Mouse (Mus musculus) T-helper 17 cell (primary cell): ENCODE data around the gene Slc12a6.

Source experiments
- in situ Hi-C, 2 experiments: fragments of 300-600 bp; cut with MboI, MseI; formaldehyde crosslinking; loops; 1 replicate in 1 of 2; 2 replicates in 1 of 2; pipeline ENCODE4 v1.15.1; 2025; ENCODE audit warnings: high pct_unique_total_duplicates in 2 of 2

The Slc12a6 gene

GRCm38 (mm10) chr2:112265448-112266241 lies at the start of gene Slc12a6:
Gene Slc12a6, plus strand, starts transcription at chr2:112265825.
- in situ Hi-C loops, result loop anchor here in 1 of 2 experiments (25.0 kb wide), 1 partner anchor 197 kb away; the partner anchor contains the start of gene Emc7

DNA sequence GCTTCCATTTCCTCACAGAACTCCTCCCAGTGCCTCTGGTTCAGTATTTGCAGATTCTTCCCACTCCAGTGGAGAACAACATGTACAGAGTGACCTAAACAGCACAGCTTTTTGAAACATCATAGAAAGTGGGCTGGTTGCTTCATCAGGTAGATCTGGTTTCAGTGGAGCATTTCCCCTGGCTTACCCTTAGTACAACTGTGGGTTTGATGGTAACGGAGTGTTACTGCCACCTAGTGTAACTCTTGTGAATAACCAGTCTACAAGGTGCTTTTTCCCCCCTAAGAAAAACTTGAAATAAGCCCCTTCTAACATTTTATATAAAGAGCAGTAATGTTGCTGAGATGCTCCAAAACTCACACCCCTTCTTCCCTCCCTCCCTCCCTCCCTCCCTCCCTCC lies 49.6 kb upstream of the Slc12a6 start:
- in situ Hi-C loops, result no loop called here

GRCm38 (mm10) chr2:112217614-112218013 lies 48.0 kb upstream of the Slc12a6 start:
- in situ Hi-C loops, result no loop called here

DNA sequence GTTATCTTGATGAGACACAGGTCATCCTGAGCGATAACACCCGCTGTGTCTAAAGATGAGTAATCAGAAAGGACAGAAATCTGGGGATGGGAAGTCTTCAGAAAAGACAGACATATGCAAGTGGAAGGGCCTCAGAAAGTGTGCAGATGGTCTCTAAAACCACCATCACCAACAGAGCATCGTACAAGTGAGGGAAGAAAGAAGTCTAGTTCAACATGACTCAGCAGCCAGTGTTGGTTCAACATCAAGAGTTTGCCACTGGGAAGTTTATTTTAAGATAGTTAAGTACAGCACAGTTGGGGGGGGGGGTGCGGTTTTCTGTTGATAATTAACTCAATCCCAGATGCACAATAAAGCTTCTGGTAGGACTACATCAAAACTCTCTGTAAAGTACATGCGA lies 44.7 kb upstream of the Slc12a6 start:
- in situ Hi-C loops, result no loop called here

- in situ Hi-C loops, result no loop called here
These were observed 43.0 kb upstream of the Slc12a6 start for GRCm38 (mm10) chr2:112222607-112223006.

DNA sequence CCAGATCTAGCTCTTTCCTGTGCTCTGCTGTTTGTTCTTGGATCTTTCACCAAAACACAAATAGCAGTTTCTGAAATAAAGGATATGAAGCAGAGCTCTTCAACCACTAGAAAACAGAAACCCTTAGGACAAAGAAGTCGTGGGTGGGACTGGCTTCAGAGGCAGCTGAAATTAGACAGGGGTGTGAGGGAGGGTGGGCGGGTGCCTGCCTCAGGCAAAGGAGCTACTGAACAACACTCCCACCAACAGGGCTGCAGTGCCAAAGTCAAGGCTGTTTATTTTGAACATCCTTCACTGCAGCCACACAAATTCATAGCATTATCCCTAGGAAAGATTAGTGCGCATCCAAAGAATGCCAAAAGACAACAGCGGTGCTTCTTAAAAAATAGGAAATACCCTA lies 41.3 kb upstream of the Slc12a6 start:
- in situ Hi-C loops, result no loop called here

GRCm38 (mm10) chr2:112232623-112233022 lies 33.0 kb upstream of the Slc12a6 start:
- in situ Hi-C loops, result loop anchor here in 1 of 2 experiments (10.0 kb wide), 1 partner anchor 1612 kb away; the partner anchor contains the start of gene Arhgap11a

- in situ Hi-C loops, result loop anchor here in 1 of 2 experiments (10.0 kb wide), 1 partner anchor 1608 kb away; the partner anchor contains the start of gene Arhgap11a
These were observed 29.0 kb upstream of the Slc12a6 start for GRCm38 (mm10) chr2:112236620-112237019.

DNA sequence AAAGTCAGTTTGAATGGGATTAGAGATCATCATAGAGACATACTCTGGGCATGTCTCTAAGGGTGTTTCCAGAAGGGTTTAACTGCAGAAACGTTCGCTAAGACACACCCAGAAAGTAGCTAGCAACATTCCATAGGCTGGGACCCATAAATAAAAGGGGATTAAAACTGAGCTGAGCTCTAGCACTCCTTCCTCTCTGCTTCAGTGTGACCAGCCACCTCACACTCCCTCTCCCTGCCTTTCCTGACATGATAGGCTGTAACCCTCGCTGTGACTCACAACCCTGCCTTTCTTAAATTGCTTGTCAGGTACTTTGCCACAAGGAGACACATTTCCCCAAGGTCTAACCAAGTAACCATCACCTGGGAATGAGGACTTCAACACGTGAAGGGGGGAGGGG lies 27.6 kb upstream of the Slc12a6 start:
- in situ Hi-C loops, result loop anchor here in 1 of 2 experiments (10.0 kb wide), 1 partner anchor 1607 kb away; the partner anchor contains the start of gene Arhgap11a

- in situ Hi-C loops, result loop anchor here in 1 of 2 experiments (10.0 kb wide), 1 partner anchor 1605 kb away; the partner anchor contains the start of gene Arhgap11a
These were observed 26.3 kb upstream of the Slc12a6 start, which contains the start of gene Lpcat4 for GRCm38 (mm10) chr2:112239212-112239934. Gene Lpcat4, plus strand, starts transcription at chr2:112239468.

- in situ Hi-C loops, result loop anchor here in 1 of 2 experiments (10.0 kb wide), 1 partner anchor 1605 kb away; the partner anchor contains the start of gene Arhgap11a
These were observed 25.5 kb upstream of the Slc12a6 start for GRCm38 (mm10) chr2:112239935-112240721.

GRCm38 (mm10) chr2:112241787-112242186 lies 23.8 kb upstream of the Slc12a6 start:
- in situ Hi-C loops, result no loop called here

- in situ Hi-C loops, result no loop called here
These were observed 20.3 kb upstream of the Slc12a6 start for GRCm38 (mm10) chr2:112245307-112245706.

GRCm38 (mm10) chr2:112246193-112246592 lies 19.4 kb upstream of the Slc12a6 start:
- in situ Hi-C loops, result no loop called here

DNA sequence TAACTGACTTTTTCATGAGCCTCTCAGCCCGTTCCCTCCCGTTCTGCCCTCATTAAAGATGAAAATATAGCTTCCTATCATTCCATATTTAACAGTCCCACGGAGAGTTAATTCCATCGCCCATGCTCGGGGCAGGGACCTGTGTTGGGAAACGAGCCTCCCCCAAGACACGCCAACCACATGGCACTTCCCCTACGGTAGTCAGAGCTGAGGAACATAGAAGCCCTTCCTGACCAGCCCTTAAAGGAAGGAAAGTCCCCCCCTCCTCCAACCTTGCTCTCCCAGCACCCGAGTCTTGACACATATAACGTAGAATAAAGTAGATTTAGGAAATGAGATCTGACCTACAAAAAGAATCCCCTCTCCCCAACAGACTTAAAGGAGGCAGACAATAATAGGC lies 18.3 kb upstream of the Slc12a6 start:
- in situ Hi-C loops, result no loop called here

DNA sequence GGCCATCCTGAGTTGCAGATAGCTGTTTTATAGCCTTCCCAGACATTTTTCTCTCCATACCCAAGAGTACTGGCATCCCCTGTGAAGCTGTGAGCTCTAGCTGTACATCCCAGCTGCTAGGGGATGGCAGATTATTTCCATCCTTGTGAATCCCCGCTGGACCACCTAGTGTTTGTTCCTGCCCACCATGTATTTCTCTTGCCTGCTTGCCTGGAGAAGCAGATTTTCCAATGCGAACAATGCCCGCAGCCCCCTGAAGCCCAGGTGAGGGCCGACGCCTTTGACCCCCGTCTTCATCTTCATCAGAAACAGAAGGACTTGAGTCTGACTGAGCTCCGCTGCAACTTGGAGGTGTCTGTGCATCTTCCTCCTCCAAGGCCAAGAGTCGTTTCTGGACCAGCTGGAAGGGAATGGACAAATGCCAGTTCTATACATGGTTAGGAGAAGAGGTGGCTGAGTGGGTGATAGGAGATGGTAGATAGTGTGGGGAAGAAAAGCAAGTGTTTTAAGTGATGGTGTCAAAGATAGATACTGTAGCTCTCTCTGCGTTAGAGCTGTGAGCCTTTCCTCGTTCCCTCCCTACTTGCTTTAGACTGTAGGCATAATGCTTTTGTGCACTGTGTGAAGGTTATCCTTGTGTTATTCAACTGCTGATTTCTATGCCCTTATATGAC lies 15.7 kb upstream of the Slc12a6 start:
- in situ Hi-C loops, result loop anchor here in 1 of 2 experiments (25.0 kb wide), 1 partner anchor 212 kb away; the partner anchor contains the start of gene Emc7

GRCm38 (mm10) chr2:112254675-112255515 lies 10.7 kb upstream of the Slc12a6 start:
- in situ Hi-C loops, result loop anchor here (5.0 to 25.0 kb wide), 2 partner anchors 207 to 227 kb away; partner anchors contain the start of genes Chrm5 (in 1 of the 2) and Emc7 (in 1 of the 2)

DNA sequence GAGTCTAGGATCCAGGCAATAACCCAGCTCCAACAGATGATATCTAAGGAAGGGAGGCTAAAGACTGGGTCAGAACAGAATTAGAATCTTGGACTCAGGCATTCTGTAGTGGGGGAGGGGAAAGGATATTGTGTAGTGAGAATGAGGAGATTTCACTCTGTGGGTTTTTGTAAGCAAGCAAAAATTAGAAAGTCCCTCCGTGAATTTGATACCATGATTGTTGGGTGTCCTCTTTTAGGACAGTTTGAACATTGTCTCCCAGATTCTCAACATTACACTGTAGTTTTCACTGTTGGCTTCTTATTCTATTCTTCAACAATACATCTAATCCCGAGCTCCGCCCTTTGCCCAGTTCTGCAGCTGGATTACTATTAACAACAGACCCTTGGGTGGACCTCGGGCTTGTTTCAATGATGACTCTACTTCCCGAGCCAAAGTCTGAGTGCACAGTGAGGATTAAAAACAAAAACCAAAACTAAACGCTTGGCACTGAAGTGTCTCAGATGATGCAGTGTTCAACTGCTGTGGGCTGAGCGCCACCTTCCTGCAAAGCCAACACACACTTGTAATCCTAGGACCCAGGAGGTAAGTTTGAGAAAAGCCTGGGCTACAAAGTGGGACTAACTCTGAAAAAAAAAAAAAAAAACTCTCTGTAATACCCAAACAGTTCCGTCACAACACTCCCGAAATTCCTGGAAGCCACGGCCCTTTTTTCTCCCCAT lies 6.2 kb upstream of the Slc12a6 start, which contains the start of gene Nutm1:
Nutm1 (minus strand) TSS at position 51 of the 722 bp plus-strand sequence.
- in situ Hi-C loops, result loop anchor here (5.0 to 25.0 kb wide), 2 partner anchors 203 to 223 kb away; partner anchors contain the start of genes Chrm5 (in 1 of the 2) and Emc7 (in 1 of the 2)
